Mouse (Mus musculus): ENCODE data around the gene Slc22a5.

Slc22a5 gene

DNA sequence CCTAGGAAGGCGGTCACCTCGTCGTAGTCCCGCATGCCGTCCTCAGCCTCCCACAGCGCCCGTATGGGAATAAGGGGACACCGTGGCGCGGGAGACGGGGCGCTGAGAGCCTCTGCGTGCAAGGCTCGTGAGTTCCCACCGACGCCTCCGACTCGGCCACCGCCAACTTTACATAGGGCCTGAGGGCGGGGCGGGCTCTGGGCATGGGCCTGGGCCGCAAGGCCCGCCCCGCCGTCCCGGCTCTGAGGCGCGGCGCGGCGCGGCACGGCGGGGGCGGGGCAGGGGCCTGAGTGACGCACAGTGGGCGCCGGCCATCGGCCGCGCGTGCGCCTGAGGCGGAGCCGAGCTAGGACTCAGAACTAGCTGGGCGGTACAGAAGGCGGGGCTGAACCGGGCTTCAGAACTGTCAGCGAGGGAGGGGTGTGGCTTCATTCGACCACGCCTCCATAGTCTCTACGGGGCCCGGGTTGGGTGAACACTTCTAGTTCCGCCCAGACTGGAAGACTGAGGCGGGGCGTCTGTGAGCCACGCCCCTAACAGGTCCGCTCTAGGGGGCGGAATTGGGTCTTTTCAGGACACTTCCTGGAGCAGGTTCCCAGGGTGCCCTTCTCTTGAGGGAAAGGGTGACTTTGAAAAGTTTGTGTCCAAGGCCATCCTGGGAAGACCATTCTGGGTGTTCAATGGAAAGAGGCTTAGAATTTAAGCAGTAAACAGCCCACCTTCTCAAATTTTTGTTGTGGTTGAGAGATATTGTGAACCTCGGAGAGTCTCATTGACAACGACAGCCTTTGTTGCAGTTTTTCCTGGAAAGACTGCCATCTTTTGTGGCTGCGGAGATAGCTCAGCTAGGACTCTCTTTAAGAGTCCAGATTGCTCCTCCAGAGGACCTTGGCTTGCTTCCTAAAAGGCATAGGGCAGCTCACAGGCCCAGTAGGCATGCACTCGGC lies at the start of gene Slc22a5:
TSS of gene Slc22a5 (minus strand) at position 156 of the 947 bp plus-strand sequence.
- in situ Hi-C loops (cut with MboI, MseI): no loop called here

DNA sequence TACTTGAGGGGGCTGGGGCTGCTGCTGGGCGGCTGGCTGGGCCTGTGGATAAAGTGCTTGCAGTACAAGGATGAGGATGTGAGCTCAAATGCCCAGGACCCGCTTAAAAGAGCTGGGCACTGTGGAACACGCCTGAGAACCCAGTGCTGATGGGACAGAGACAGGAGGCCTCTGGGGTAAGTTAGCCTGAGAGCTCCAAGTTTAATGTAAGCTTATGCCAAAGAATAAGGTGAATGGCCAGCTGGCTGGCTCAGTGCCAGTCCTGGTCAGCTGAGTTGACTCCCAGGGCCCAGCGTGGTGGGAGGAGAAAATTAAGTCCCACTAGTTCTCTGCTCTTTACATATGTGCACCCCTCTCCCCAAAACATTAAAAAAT lies 40.5 kb upstream of the Slc22a5 start:
- in situ Hi-C loops (cut with MboI, MseI): loop anchor here (5.0 kb wide), 1 partner anchor 40 kb away; no protein-coding TSS in a partner anchor

DNA sequence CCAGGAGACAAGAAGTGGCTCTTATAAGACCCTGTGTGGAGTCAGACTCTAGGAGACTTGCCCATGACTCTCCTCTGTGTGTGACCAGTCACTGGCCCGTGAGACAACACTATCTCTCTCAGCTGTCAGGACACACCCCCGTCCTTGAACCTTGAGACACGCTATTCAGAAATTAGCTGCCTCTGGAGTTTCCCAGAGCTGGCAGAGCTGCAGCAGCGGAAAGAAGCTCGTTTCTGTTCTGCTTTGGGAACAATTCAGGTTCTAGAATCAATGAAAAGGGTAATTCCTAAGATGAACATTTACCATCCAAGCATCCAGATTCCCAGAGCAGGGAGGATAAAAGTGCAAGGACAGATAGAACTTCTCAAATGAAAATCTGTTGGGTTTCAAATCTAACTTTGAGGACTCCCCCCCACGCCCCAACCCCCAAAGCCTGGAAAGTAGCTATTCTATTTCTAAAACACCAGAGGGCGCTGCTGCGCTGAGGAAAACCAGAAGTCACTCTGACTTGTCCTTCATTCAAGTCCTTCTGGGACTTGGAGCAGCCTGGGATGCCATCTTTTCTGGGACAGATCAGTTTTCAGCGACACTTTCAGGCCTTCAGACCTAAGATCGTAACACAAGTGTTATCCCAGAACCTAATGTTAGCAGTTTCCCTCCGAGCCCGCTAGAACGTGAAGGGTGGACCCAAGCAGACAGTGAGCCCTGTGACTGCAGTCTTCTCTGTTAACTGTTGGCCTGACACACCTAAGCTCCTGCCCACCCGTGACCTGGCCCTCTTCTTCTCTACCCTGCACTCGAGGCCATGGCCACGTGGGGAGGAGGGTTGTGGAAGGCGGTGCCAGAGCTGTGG lies 39.9 kb upstream of the Slc22a5 start:
- in situ Hi-C loops (cut with MboI, MseI): loop anchor here (5.0 kb wide), 1 partner anchor 41 kb away; no protein-coding TSS in a partner anchor

DNA sequence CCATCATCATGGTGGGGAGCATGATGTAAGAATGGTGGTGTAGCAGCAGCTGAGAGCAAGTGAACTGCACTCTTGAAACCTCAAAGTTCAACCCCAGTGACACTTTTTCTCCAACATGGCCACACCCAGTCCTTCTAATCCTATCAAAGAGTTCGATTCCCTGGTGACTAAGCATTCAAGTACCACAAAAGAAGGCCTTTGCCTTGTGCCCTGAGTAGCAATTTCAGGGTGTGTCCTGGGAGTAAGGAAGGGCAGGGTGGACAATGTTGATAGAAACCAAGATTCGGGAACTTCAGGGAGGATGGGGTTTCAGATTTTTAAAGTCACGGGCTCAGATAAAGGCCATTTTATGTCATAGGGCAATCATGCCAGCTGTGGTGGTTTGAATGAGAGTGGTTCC lies 38.3 kb upstream of the Slc22a5 start:
- in situ Hi-C loops (cut with MboI, MseI): loop anchor here (5.0 kb wide), 1 partner anchor 43 kb away; no protein-coding TSS in a partner anchor

DNA sequence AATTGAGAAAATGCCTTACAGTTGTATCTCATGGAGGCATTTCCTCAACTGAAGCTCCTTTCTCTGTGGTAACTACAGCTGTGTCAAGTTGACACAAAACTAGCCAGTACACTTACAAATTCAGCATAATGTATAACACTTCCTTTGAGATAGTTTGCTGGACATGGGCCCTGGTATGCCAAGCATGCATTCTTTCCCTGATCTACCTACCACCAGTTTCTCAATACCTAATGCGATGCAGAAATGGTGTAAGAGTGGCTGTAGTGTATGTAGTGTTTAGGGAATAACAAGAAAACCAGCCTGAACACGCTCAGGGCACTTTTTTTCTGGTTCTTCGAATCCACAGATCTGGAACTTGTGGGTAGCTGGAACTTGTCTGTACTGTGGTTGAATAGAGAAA lies 37.1 kb upstream of the Slc22a5 start:
- in situ Hi-C loops (cut with MboI, MseI): no loop called here

DNA sequence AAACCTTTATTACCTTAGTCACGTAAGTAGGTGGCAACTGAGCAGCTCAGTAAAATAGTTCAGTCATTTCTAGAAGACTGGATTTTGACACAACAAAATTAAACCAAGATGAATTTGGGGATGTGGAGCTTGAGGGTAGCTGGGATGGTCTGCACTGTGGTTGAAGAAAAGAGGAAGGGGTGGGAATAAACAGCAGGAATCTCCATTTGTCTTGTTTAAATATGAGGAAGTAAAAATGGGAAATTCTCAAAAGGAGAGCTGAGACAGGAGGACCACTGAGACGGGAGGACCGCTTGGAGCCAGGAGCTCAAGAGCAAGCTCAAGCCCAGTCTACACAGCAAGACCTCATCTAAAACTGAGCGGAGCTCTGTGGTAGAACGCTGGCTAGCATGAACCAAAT lies 34.8 kb upstream of the Slc22a5 start:
- in situ Hi-C loops (cut with MboI, MseI): no loop called here

DNA sequence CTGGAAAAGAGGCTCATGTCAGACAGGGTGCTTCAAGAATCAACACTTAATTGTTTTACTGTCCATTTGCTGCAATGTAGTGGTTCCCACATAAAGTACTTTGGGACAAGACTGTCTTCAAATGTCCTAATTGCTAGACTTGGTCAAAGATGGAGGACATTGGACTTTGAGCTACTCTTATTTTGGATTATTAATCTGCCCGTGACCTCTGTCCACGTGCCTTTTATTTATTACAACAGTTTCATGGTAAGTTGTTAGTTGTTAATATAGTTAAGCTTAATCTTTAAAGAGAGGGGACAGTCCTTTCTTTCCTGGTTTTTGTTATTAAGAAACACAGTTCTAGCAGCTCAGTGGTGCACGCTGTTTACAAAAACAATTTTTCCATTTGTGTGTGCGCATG lies 27.4 kb upstream of the Slc22a5 start:
- in situ Hi-C loops (cut with MboI, MseI): no loop called here

DNA sequence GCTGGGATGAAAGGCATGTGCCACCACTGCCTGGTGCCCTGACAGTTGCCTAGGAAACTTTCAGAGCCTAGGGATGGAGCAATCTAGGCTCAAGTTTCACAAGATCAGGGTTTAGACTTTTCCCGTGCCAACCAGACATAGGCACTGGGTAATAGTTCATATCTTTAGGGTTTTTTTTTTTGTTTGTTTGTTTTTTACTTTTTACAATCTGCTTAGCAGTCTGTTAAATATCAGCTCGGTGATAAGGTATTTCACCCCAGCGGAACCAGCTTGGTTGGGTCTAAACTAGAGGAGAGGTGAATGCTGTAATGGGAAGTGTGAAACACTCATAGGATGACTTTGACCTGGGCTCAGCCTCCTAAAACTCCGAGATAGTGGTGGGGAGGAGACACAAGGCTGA lies 19.6 kb upstream of the Slc22a5 start:
- in situ Hi-C loops (cut with MboI, MseI): no loop called here

DNA sequence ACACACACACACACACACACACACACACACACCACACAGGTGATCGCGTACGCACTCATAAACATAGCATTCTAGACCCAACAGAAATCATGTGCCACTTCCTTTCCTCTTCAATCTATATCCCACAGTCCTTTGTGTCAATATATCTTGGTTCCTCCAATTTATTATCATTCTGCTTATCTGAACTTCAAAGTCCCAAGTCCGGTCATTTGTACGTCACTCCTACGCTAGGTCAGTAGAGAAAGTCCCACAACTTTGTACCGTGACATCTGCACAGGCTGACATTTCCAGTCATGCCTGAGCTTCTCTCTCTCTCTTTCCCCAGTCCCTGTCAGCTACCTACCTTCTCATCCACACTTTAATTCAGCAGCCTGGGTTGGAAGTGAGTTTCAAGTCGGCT lies 17.2 kb upstream of the Slc22a5 start:
- in situ Hi-C loops (cut with MboI, MseI): no loop called here

DNA sequence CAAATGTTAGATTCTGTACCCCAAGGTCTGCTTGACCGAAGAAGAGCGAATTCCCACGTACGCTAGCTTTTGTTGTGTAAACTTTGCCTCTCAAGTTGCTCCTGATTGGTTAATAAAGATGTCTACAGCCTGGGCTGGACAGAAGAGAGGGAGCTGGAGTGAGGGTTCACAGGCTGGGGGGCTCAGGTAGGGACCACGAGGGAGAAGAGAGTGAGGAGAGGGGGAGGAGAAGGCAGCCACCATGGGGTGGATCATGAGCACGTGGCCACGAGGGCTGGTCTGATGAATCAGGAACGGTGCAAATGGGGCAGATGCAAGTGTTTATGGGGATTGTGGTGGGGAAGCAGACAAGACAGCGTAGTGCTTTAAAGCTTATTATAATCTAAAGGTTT lies 13.1 kb upstream of the Slc22a5 start:
- in situ Hi-C loops (cut with MboI, MseI): no loop called here

DNA sequence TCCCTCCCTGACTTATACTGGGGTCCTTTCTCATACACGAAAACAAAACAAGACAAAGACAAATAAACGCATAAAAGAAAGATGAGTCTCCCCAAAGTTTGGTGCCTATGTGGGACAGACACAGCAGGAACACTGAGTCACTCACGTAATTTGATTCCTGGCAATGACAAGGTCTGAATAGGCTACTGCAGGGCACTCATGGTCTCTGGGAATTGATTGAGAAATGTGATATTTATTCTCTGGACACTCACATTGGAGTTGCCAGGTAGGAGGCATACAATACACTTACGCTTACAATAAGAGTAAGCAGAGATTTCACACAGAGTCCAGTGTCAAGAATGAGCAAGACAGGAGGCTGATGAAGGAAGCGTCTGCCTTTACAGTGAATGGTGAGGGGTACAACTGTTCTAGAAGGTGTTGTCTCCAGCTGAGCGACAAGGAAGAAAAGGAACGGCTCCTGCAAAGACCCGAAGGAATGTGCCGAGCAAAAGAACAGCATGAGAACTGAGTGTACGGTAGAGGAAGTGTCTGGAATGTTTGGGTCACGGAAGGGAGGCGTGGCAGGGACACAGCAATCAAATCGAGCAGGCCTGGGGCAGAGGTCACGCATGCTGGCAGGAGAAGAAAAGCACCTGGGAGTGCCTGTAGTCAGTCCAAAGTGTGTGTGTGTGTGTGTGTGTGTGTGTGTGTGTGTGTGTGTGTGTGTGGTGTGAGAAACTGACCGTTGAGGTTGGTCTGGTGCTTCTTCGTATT lies 12.5 kb upstream of the Slc22a5 start:
- in situ Hi-C loops (cut with MboI, MseI): no loop called here

DNA sequence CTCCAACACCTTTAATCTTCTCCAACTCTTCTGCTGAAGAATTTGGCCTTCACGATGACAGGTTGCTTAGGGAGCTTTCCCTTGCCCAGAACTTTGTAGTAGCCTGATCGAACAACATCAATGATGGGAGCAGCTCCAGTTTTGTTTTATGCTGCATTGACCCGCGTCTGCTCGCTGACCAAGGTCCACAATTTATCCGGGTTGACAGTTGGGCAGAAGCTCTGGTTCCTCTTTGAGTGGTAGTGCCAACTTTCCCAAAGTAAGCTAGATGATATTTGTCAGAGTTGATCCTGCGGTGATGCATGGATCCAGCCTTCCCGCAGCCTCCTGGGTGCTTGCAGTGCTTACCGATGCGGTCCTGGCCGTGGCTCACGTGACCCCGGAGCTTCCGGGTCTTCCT lies 11.3 kb upstream of the Slc22a5 start:
- in situ Hi-C loops (cut with MboI, MseI): no loop called here

DNA sequence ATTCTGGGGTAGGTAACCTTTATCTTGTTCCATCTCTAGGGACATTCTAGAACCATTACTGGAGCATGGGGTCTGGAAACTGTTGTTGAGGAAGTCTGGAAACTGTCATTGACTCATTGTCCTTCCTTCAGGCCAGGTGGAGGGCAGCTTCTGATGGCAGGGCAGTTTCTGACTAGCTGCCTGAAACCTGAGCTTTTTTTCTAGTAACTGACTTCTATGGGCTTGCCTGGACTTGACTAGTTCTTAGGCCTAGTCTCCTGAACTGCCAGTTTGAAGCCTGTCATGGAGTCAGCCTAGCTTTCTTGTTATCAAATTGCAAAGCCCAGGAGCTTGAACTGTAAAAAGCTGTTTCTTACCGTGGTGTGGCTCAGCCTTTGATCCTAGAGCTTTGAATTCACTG lies 9.5 kb upstream of the Slc22a5 start:
- in situ Hi-C loops (cut with MboI, MseI): no loop called here

DNA sequence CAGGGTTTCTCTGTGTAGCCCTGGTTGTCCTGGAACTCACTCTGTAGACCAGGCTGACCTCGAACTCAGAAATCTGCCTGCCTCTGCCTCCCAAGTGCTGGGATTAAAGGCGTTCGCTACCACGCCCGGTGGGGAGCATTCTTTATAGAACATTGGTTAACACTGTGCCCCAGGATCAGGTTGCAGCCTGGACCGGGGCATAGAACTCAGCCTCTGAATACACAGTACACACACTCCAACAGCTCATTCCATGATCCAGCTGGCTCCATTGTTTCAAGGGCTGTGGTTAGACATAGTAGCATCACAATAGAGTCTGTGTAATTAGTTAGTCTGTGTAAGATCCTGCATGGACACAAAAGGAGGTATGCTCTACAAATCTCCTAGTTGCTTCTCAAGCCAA lies 8.5 kb upstream of the Slc22a5 start:
- in situ Hi-C loops (cut with MboI, MseI): no loop called here

DNA sequence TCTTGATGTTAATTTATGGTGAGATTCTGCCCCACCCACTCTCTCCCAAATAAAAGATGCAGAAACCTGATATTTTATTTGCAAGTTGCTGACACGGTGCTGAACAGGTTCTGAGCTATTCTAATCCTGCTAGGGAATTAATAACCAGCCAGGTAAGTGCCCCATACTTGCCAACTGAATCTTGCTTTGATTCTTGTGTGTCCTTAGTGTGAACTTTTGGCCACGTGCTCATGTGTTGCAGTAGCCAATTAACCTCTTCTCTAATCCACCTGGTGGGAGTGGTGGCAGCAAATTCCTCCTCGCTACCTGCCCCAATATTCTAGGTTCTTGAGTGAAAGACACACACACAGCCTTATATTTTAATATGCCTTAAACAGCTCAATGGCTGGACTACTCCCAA lies 7.5 kb upstream of the Slc22a5 start:
- in situ Hi-C loops (cut with MboI, MseI): no loop called here

DNA sequence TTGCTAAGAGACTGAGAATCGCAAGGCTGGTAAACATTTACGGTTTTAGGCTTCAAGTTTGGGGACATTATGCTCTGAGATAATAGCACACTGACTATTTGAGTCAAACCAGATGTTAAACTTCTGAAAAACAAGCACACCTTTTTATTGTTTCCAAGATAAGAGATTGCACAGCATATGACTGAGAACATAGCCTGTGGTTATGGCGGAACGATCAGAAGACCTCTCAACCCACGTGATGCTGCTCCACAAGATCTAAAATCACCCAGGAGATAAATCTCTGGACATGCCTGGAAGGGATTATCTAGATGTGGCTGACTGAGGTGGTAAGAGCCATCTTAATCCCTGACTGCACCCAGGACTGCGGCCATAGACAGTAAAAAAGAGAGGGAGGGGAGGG lies 5.5 kb upstream of the Slc22a5 start:
- in situ Hi-C loops (cut with MboI, MseI): no loop called here

DNA sequence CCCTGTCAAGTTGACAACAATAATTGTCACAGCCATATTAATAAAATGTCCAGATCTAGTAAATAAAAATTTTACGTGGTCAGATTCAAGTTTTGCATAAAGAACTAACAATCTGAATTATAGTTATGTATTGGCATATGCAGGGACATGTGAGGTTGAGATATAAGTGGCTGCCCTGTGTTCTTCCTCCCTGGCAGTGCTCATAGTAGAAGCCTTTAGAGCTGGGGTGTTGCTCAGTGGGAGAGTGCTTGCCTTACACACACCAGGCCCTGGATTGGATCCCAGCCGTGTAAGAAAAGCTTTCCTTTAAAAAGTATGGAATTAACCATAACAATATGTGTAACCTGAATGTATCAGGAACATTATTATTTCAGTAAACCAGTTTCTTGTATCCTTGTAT lies 2.0 kb upstream of the Slc22a5 start:
- in situ Hi-C loops (cut with MboI, MseI): no loop called here

DNA sequence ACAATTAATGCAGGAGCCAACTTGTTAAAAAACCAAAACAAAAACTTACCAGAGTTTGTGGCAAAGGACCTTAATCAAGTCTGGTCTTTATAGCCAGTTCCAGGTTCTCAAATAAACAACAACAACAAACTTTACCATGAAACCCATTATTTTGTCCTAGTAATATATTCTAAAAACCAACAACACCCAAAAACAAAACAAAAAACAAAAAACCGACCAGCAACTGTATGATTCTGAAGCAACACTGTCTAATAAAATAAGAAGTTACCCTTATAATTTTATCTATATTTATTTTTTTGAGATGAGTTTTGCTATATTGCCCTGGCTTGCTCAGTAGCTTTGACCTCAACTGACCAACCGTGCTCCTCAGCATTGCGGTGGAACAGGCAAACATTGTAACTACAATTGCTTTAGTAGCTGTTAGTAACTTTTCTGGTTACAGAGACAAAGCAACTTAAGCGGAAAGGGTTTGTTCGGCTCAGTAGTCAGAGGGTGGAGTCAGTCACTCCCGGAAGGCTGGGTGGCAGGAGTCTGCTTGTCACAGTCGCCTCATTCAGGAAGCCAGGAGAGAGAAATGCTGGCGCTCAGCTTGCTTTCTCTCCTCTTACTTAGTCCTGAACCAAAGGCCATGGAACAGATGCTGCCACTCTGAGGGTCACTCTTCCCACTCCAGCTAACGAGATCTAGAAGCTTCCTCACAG lies 1.4 kb upstream of the Slc22a5 start:
- in situ Hi-C loops (cut with MboI, MseI): no loop called here

DNA sequence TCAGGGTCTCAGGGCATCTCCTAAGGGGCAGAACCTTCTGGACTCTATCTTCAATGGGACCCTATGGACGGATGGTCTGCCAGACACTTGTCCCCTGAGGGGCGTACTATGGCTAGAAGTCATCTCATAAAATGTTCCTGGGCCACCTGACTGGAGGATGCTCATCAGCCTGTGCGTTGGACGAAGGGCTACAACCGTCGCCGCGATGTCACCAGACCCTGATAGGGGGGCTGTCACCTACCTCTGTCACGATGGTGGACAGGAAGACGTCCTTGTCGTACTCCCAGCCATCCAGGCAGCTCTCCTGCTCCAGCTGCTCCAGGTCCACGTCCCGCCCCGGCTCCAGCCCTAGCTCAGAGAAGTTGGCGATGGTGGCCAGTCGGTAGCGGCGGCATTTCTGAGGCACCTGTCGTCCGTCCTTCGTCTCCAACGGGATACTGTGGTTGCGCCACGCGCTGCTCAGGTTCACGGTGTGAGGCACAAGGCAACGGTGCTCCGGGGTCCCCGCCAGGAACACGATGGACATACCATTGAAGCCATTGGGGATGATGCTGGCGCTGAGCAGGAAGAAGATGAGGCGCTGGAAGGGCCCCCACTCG lies 455 bp downstream of the Slc22a5 start:
- in situ Hi-C loops (cut with MboI, MseI): no loop called here

DNA sequence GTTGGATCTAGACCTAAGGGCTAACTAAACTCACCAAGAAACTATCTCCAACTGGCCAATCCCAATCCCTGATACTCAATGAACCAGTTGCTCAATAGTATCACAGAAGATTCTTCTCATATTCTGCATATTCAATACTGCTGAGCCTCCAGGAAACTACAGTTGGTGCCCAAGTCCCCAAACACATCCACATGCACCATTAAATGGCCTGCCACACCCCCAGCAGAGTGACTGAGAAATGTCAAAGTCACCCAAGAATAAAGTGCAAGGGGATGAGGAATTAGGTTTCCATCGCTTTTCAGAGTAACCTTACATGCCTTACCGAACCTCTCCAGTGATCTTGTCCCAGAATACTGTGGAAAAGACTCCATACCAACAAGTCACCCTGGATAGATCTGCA lies 1.2 kb downstream of the Slc22a5 start:
- in situ Hi-C loops (cut with MboI, MseI): no loop called here

All from T-helper 2 cell (primary cell).